Mouse (Mus musculus): ENCODE results near the gene Ndufs7.

Ndufs7 gene

GRCm38 (mm10) chr10:80294311-80294710, 45.4 kb downstream of the Ndufs7 start:
- DNase-seq (ENCODE audit: low spot score) = no peak

- peak; percentile 63 for DNase-seq (ENCODE audit: low spot score)
Observed at GRCm38 (mm10) chr10:80294788-80295303, 45.9 kb downstream of the Ndufs7 start.

- DNase-seq (ENCODE audit: low spot score) = peak; percentile 78
Observed at GRCm38 (mm10) chr10:80295618-80296425, 46.9 kb downstream of the Ndufs7 start, which contains the start of gene Apc2. Apc2 (plus strand) TSS chr10:80295977.

GRCm38 (mm10) chr10:80296824-80297223, 47.9 kb downstream of the Ndufs7 start:
- no peak for DNase-seq (ENCODE audit: low spot score)

GRCm38 (mm10) chr10:80297526-80298133, 48.7 kb downstream of the Ndufs7 start:
- DNase-seq (ENCODE audit: low spot score) = no peak

GRCm38 (mm10) chr10:80298571-80299281, 49.8 kb downstream of the Ndufs7 start:
- peak; percentile 68 for DNase-seq (ENCODE audit: low spot score)

- no peak for DNase-seq (ENCODE audit: low spot score)
Observed at GRCm38 (mm10) chr10:80299301-80299700, 50.4 kb downstream of the Ndufs7 start.

GRCm38 (mm10) chr10:80299824-80300223, 50.9 kb downstream of the Ndufs7 start:
- no peak for DNase-seq (ENCODE audit: low spot score)

GRCm38 (mm10) chr10:80300672-80301181, 51.8 kb downstream of the Ndufs7 start:
- no peak for DNase-seq (ENCODE audit: low spot score)

- DNase-seq (ENCODE audit: low spot score) = no peak
Observed at GRCm38 (mm10) chr10:80301256-80302081, 52.5 kb downstream of the Ndufs7 start.

- no peak for DNase-seq (ENCODE audit: low spot score)
Observed at GRCm38 (mm10) chr10:80302082-80302355, 53.1 kb downstream of the Ndufs7 start.

- DNase-seq (ENCODE audit: low spot score) = peak; percentile 88
Observed at GRCm38 (mm10) chr10:80302471-80302881, 53.6 kb downstream of the Ndufs7 start.

- DNase-seq (ENCODE audit: low spot score) = no peak
Observed at GRCm38 (mm10) chr10:80304458-80304857, 55.5 kb downstream of the Ndufs7 start.

GRCm38 (mm10) chr10:80304862-80305261, 55.9 kb downstream of the Ndufs7 start:
- peak; percentile 75 for DNase-seq (ENCODE audit: low spot score)
